Comparison of ENCODE assay signal across 9 mouse cellular contexts in the genomic region with DNA sequence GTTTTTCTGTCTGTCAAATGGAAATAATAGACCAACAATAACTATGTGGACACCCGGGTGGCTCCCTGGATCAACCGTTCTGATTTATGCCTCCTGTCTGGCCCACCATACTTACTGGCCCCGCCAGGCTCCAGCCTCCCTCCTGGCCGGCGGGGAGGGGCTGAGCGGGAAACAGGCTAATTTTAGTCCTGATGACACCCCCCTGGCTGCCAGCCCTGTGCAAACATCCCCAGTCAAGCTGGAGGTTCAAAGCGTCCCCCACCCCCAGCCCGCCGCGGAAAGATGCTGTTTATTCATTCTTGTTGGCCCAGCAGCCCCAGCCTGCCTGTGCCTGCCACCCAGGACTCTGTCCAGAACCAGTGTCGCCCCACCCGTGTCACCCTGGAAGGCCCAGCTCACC. TPM values are rescaled to one million over a fixed set of nuclear protein-coding genes. Genes with fewer than 3 reads are reported as not detected.
DNase-seq lines count a peak whose midpoint lies in the region; ATAC-seq lines count a peak whose summit lies in the region.
"Had no signal": no experiment of that assay in that cellular context is flagged by ENCODE, and none has a peak within 500 bp of the region (broad histone marks: within the 10 kb centered on the region; RNA-seq: fewer than 3 reads in every experiment).

No protein-coding gene starts in this region.

- intact Hi-C loops in gastrocnemius, postnatal 14 days (cut with DNase I; ENCODE audit: low total_unique reads) = no loop called here
- intact Hi-C loops in gastrocnemius, postnatal 36 days (cut with DNase I) = no loop called here

- H3K4me1 ChIP-seq in stomach, embryonic 15.5 days = peaks cover 32% of the 10 kb centered on the region

- peak overlapping the region; percentile 25; the same call in 1 of the 2 replicates for H3K4me2 ChIP-seq in stomach, embryonic 15.5 days
- H3K4me2 ChIP-seq: hindbrain, embryonic 13.5 days had no signal

- peak overlapping the region; percentile 46 for H3K27ac ChIP-seq in stomach, embryonic 15.5 days
- H3K27ac ChIP-seq: hindbrain, embryonic 13.5 days had no signal

- H3K4me3 ChIP-seq in stomach, embryonic 15.5 days (replicated peaks) = no peak overlapping the region
- H3K4me3 ChIP-seq: hindbrain, embryonic 13.5 days had no signal

- peak; percentile 33; the same call in 1 of the 2 replicates for ATAC-seq in stomach, embryonic 15.5 days (ENCODE audit: insufficient read depth, low FRiP score, low read depth)
- ATAC-seq in megakaryocyte progenitor cell, adult 5-6 weeks (replicated peaks; ENCODE audit: poor library complexity) = no peak

- DNase-seq in gastrocnemius, postnatal 14 days = peak; percentile 37
- DNase-seq in gastrocnemius, postnatal 36 days = no peak
- DNase-seq in right cerebral cortex, postnatal 10 days (ENCODE audit: low spot score in 2 of 2) = peak; percentile 40 to 56
- DNase-seq in right cerebral cortex, postnatal 25 days = no peak
- DNase-seq in kidney, postnatal 36 days = peak; percentile 32 to 50
- no peak for DNase-seq in cerebellum, postnatal 25 days

- no peaks in the 10 kb centered on the region for H3K9me3 ChIP-seq in stomach, embryonic 15.5 days
- H3K9me3 ChIP-seq: hindbrain, embryonic 13.5 days had no signal

- 0 out of 2 replicates have a peak, but pooled peaks cover 3% of the 10 kb centered on the region for H3K27me3 ChIP-seq in stomach, embryonic 15.5 days (replicated peaks)
- H3K27me3 ChIP-seq: hindbrain, embryonic 13.5 days had no signal

- 6% methylated on average over 12 of the region's 12 CpGs for whole genome bisulfite sequencing in stomach, embryonic 15.5 days

- peaks cover 5% of the 10 kb centered on the region; the same call in 1 of the 2 replicates for H3K36me3 ChIP-seq in stomach, embryonic 15.5 days

- H3K9ac ChIP-seq in stomach, embryonic 15.5 days = 0 out of 2 replicates have a peak overlapping the region, but pooled peaks have one; percentile 16
- H3K9ac ChIP-seq: hindbrain, embryonic 13.5 days had no signal

RNA-seq across cellular contexts. Expression of gene Vmac, which starts 10.3 kb away (rescaled TPM):
- 1 to 10 TPM; 5.4 to 5.8 TPM for total RNA-seq in gastrocnemius, postnatal 14 days (2021)
- total RNA-seq in gastrocnemius, postnatal 36 days (2021) = 1 to 10 TPM; 3.3 to 3.4 TPM
- polyA plus RNA-seq in stomach, embryonic 15.5 days (2015; fragmentation: Nextera tagmentation; extraction: Ambion mirVana) = 16.9 and 21.5 TPM in 2 replicates
- 8.5 and 12.5 TPM in 2 replicates for total RNA-seq in megakaryocyte progenitor cell, adult 5-6 weeks (2015)
- 4.2 and 6.5 TPM in 2 replicates for total RNA-seq in megakaryocyte progenitor cell, adult 5-6 weeks (2017)

RNA-seq across cellular contexts. Expression of gene Ndufa11, which starts 10.6 kb away (rescaled TPM):
- 100 to 1,000 TPM; 433 to 458 TPM for total RNA-seq in gastrocnemius, postnatal 14 days (2021)
- total RNA-seq in gastrocnemius, postnatal 36 days (2021) = 100 to 1,000 TPM; 425 to 470 TPM
- 437 and 463 TPM in 2 replicates for polyA plus RNA-seq in stomach, embryonic 15.5 days (2015; fragmentation: Nextera tagmentation; extraction: Ambion mirVana)
- 102 and 151 TPM in 2 replicates for total RNA-seq in megakaryocyte progenitor cell, adult 5-6 weeks (2015)
- 92.1 and 131 TPM in 2 replicates for total RNA-seq in megakaryocyte progenitor cell, adult 5-6 weeks (2017)

RNA-seq across cellular contexts. Expression of gene Nrtn, which starts 29.2 kb away (rescaled TPM):
- total RNA-seq in gastrocnemius, postnatal 14 days (2021) = 1 to 10 TPM in 1 of 2 experiments, under 1 TPM in 1; 0.47 to 1.4 TPM
- 1 to 10 TPM; 4.1 to 5.0 TPM for total RNA-seq in gastrocnemius, postnatal 36 days (2021)
- polyA plus RNA-seq in stomach, embryonic 15.5 days (2015; fragmentation: Nextera tagmentation; extraction: Ambion mirVana) = 13.3 and 14.7 TPM in 2 replicates
- total RNA-seq in megakaryocyte progenitor cell, adult 5-6 weeks (2015) = not detected in 2 replicates
- not detected in 2 replicates for total RNA-seq in megakaryocyte progenitor cell, adult 5-6 weeks (2017)

RNA-seq across cellular contexts. Expression of gene Dus3l, which starts 36.4 kb away (rescaled TPM):
- total RNA-seq in gastrocnemius, postnatal 14 days (2021) = 10 to 100 TPM; 12.9 to 13.2 TPM
- 10 to 100 TPM; 13.4 to 16.1 TPM for total RNA-seq in gastrocnemius, postnatal 36 days (2021)
- 40.1 and 48.2 TPM in 2 replicates for polyA plus RNA-seq in stomach, embryonic 15.5 days (2015; fragmentation: Nextera tagmentation; extraction: Ambion mirVana)
- 11.2 and 11.7 TPM in 2 replicates for total RNA-seq in megakaryocyte progenitor cell, adult 5-6 weeks (2015)
- total RNA-seq in megakaryocyte progenitor cell, adult 5-6 weeks (2017) = 19.2 and 20.4 TPM in 2 replicates

RNA-seq across cellular contexts. Expression of gene Prr22, which starts 41.9 kb away (rescaled TPM):
- under 1 TPM in 1 of 2 experiments, not detected in 1; 0.14 TPM for total RNA-seq in gastrocnemius, postnatal 14 days (2021)
- total RNA-seq in gastrocnemius, postnatal 36 days (2021) = under 1 TPM in 1 of 2 experiments, not detected in 1; 0.12 TPM
- polyA plus RNA-seq in stomach, embryonic 15.5 days (2015; fragmentation: Nextera tagmentation; extraction: Ambion mirVana) = 1.3 and 1.4 TPM in 2 replicates
- 2.0 and 3.2 TPM in 2 replicates for total RNA-seq in megakaryocyte progenitor cell, adult 5-6 weeks (2015)
- total RNA-seq in megakaryocyte progenitor cell, adult 5-6 weeks (2017) = 0.92 and 1.6 TPM in 2 replicates

Comparison
In these comparisons a context has a peak if more than half of its experiments do, and no peak if none do; other contexts are left out.
1. DNase-seq: peak in gastrocnemius, postnatal 14 days (single experiment), right cerebral cortex, postnatal 10 days (2 of 2) and kidney, postnatal 36 days (2 of 2); none in gastrocnemius, postnatal 36 days (0 of 2), right cerebral cortex, postnatal 25 days (single experiment) and cerebellum, postnatal 25 days (0 of 2).